Mouse (Mus musculus): ENCODE measurements at regions not wholly inside any gene's neighbourhood (a gene's known extent, or its start where the extent isn't known, plus 50 kb on each side); places are given as distances from the start of the nearest gene placed in this dataset.

DNA sequence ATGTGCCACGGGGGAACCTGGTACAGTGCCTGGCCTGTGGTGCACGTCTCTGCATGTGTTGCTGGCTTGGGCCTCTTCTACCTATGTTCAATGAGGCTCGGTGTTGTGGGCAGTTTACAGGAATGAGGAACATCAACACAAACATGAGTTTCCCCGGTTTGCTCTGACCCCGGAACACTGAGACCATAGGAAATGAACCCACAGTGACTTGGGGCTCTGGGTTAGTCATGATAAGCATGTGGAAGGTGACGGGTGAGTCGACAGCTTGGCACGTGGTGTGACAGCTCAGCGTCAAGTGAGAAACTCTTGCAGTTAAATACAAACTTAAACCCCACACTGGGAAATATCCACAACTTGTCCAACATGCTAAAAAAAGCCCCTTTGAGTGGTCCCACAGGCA, 122.4 kb upstream of the Klf14 start:
- TF ChIP-seq CTCF (IDR thresholded peaks at IDR 0.05; ENCODE audit: extremely low read depth, insufficient read depth, low read length) (no peak), POLR2A (IDR thresholded peaks at IDR 0.05; ENCODE audit: extremely low read depth, insufficient read depth, low read length) (no peak)

All from cortical plate, adult 2 months (tissue).